Mouse (Mus musculus) urinary bladder, postnatal 25 days (tissue): ENCODE results near the gene Rnf121.

ENCODE experiments used
- DNase-seq: peaks from one replicate; pipeline ENCODE4 v3.0.0; 2022; ENCODE audit warnings: low spot score

Rnf121 gene

DNA sequence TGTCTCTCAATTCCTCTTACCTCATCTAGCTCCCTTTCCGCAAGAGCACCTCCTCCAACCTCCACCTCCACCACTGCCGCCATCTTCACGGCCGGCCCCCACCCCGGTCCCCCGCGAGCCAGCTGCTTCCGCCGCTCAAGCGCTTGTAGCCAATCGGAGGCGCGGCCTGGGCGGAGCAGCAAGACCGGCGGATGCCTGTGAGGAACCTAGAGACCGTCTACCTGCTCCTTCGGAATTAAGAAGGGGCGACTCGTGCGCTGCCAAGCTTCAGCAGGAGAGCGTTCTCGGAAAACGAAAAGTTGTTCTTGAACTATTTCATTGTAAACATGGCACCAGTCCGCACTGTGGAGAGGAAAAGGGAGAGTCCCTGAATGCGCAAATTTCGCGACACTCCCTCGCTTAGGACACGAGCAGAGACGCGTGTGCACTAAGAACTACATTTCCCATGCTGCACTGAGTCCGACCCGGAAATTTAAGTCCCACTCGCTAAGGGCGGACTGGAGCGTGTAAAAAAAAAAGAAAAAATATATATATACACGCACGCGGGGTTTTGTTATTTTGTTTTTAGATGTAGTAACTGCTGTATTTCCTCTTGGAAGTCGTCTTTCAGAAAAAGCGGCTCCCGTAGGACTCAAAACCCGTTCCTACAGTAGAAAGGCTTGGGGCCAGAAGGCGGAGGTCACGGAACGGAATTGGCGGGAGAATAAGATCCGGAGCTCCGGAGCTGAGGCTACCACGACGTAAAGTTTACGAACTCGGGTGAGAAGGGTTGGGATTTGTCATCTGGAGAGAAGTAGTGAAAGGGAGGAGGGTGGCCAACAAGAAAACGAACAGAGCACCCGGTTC, at the start of gene Rnf121, which contains the start of the genes Xndc1 and Xntrpc:
TSS of gene Rnf121 (minus strand) at position 424 of the 846 bp plus-strand sequence.
TSS of gene Xndc1 (plus strand) at position 466 of the 846 bp plus-strand sequence.
TSS of gene Xntrpc (plus strand) at position 668 of the 846 bp plus-strand sequence.
- DNase-seq: peak; percentile 86

DNA sequence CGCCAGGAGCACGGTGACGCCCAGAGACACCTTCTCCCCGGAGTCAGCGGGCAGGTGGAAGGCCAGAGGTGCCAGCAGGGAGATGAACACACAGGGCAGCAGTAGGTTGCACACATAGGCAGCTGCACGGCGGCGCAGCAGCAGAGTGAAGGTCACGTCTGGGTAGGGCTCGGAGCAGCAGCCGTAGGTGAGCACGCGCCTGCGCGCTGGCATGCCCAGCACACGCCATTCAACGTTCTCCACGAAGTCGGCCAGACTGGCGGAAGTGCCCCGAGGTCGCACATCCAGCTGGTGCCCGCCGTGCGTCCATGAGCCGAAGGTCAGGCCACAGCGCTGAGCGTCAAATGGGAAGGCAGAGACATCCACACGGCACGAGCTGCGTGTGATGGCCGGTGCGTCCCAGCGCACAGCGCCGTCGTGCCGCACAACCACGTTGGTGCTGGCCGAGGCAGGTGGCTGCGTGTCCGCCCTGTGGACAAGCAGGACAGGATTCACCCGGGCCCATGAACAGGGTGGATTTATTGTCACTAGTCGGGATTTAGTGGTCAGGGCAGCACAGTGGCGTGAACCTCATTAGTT, 48.0 kb upstream of the Rnf121 start:
- DNase-seq: no peak

DNA sequence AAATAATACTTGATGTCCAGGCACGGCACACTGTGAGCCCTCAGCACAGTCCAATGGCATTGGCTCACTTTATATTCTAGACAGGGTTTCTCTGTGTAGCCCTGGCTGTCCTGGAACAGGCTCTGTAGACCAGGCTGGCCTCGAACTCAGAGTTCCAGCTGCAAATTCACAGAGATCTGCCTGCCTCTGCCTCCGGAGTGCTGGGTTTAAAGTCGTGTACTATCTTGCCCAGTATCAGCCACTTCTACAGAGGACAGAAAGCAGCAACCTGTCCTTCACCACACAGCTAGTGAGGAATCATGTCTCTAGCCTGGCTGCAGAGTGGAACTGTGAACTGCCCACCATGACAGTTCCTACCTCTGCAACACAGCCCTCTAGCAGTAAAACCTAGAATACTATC, 44.5 kb upstream of the Rnf121 start:
- DNase-seq: no peak

DNA sequence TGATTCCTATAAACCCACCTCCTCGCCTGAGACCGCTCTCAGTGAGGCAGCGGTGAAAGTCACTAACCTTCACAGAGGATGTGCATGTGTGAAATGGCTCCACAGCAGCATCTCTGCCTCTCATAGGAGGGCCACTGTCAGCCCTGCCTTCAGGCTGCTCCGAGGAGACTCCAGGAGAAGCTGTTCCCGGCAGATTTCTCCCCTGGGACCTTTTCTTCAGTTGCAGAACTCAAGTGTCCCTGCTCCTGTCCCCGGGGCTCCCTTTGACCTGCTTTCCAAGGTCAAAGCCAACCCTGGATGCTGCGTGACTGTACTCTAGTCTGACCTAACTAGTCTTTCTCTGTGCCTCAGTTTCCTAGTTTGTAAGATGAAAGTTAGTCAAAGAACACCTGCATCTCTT, 43.9 kb upstream of the Rnf121 start, which contains the start of gene Art5:
TSS of gene Art5 (minus strand) at position 319 of the 400 bp plus-strand sequence.
- no peak for DNase-seq

DNA sequence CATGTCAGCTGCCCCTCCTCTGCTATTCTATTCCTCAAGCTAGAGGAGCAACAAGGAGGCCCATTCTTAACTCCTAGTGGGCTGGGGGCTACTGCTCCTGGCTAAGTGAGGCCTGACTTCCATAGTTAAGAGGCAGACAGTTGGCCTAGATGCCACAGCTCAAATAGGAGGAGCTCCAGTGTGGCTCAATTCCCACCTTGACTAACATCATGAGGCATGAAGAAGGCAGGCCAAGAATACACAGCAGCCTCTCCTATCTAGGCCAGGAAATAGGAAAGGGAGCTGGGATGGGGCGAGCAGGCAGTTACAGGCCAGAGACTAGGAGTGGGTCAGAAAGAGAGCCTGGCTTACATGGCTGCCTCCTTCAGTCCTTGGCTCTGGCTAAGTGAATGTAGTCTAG, 42.9 kb upstream of the Rnf121 start:
- no peak for DNase-seq

DNA sequence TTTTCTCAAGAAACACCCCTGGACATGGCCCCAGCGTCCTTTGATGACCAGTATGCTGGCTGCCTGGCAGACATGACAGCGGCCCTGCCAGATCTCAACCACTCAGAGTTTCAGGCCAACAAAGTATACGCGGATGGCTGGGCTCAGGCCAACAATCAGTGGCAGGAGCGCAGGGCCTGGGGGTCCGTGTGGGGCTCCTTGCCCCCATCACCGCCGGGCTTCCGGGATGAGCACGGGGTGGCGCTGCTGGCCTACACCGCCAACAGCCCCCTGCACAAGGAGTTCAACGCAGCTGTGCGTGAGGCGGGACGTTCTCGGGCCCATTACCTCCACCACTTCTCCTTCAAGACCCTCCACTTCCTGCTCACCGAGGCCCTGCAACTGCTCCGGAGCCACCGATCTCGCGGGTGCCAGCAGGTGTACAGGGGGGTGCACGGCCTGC, 41.5 kb upstream of the Rnf121 start:
- DNase-seq: no peak

DNA sequence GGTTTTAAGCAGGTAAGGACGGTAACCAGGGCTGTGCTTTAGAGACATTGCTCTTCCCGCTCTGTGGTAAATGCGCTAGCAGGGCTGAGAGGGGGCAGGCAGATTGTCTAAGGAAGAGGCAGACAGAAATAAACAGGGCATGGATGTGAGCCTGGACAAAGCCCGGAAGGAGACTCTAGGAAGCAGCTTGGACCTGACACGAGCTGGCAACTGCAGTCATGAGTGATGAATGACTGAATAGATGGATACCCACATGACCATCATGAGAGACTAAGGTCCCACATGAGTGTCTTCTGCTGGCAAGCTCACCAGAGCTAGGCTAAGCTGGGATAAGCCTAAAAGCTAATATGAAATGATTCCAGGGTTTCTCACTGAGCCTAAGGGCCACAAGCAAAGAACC, 38.9 kb upstream of the Rnf121 start:
- no peak for DNase-seq

DNA sequence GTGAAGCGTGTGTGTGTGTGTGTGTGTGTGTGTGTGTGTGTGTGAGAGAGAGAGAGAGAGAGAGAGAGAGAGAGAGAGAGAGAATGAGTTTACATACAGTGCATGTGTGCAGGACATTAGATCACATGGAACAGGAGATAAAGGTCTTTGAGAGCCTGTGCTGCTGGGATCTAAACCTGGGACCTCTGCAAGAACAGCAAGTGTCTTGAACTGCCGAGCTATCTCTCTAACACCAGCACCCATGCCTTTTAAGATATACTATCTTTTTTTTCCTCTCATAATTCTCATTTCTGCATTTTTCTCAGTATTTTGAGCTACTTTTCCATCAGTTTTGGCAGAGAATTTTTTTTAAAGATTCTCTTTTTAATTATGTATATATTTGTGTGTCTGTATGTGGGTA, 38.3 kb upstream of the Rnf121 start:
- DNase-seq: no peak

DNA sequence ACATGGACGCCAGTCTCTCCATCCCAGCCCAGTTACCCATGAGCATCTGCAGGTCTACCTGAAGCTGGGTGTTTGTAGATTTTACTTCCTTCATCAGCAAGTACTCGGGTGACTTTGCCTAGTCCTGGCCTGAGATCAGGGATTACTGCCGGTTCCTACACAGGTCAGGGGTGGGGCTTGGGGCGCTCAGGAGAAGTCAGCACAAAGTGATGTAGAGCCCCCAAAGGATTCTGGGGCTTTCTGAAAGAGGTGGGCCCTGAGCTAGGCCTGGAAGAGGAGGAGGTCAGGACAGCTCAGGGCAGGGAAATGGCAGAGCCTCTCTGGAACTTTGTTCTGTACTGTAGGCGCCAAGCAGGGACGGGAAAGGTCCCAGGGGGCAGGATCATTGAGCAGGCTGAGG, 37.4 kb upstream of the Rnf121 start:
- no peak for DNase-seq

DNA sequence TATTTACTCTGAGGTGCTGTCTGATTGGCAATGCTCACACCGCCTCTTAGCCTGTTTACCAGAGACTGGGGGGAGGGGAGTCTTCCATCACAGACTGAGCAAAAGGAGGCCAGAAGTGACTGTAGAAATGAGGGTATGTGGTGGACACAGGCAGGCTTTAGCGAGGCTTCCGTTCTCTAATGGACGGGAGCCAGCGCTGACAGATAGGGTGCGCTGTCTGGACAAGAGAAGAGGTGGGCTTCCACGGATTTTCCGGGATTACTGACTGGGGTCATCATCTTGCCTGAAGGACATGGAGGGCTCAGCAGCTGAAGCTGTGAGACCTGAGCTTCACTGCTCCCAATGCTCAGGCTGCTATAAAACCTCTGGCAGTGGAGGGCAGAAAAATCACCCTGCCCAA, 37.0 kb upstream of the Rnf121 start:
- no peak for DNase-seq

DNA sequence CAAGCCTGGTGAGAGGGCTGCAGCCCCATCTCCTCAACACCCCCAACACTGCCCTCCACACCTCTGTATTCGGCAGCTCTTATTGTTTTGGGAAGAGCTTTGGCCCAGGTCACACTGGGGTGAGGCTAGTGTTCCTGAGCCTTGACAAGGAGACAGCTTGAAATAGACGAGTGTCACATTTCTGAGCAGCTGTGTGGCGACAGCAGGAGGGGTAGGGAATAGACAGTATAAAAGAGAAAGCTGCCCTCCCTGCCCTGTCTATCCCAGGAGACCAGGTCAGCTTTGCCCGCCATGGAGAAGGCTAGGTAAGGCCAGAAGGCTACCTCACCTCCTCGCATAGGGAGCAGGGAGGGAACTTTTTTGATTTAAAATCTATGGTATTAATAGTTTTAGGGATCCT, 36.2 kb upstream of the Rnf121 start, which contains the start of gene Art1:
TSS of gene Art1 (plus strand) at position 257 of the 400 bp plus-strand sequence.
- DNase-seq: no peak

DNA sequence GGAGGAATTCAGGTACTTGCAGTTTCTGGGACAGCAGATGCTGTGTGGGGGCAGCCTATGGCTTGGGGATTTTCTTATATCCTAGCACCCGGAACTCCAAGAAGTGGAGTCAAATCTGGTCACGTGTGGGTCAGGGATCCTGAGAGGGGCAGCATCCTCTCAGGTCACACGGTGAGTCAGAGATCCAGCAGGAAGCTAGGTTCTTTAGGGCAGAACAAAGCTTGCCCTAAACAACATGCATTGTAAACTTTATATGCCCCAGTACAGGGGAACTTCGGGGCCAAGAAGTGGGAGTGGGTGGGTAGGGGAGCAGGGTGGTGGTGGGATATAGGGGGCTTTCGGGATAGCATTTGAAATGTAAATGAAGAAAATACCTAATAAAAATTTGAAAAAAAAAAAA, 35.6 kb upstream of the Rnf121 start:
- DNase-seq: no peak

DNA sequence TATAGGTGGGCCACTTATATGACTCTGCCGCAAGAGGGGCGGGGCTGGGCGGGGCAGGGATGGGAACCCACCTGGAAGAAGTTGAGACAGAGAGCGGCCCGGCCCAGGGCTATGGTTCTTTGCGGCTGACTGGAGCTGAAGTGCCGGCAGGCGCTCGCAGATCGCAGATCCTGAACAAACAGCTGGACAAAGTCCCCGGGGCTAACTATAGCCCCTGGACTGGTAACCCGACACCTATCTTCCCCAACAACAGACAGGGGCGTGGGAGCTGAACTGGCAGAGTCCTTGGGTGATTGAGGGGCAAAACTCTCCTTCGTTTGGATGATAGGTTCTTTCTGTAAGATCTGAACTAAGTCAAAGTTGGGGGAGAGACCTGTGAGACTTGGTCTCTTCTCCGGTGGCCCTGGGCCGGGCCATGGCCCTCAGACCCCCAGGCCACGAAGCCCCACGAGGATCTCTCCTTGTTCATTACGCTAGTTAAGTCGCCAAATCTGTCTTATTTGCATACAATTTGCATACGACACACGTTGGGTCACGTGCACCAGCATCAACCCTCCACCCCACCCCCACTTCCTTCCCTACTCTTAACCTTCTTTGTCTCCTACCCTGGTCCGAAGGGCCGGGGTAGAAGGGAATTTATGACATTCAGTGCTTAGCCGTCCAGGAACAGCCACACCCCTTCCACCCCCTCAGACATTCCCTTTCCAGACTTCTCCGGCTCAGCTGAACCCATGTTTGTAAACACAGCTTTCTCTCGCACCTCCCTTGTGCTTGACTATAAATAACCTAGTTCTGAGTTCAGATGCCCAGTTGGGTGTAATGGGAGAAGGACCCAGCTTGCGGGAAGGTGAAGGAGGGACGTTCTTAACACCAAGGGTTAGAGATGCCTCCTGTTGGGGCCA, 34.7 kb upstream of the Rnf121 start:
- no peak for DNase-seq

DNA sequence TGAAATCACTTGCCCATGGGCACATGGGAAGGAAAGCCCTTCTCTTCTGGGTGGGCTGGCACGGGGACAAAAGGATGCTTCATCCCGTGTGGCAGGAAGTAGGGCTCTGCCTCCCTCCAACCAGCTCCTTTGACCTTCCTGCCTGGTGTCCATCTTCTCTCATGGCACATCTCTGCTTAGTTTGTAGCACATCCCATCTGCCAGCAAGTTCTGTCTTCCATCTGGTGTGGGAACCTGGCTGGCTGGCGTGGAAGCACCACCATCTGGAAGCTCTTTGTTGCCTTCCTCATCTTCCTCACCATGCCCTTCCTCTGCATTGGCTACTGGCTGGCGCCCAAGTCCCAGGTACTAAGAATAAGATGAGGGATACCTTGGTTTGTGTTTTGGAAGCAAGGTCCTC, 22.1 kb upstream of the Rnf121 start:
- DNase-seq: no peak

DNA sequence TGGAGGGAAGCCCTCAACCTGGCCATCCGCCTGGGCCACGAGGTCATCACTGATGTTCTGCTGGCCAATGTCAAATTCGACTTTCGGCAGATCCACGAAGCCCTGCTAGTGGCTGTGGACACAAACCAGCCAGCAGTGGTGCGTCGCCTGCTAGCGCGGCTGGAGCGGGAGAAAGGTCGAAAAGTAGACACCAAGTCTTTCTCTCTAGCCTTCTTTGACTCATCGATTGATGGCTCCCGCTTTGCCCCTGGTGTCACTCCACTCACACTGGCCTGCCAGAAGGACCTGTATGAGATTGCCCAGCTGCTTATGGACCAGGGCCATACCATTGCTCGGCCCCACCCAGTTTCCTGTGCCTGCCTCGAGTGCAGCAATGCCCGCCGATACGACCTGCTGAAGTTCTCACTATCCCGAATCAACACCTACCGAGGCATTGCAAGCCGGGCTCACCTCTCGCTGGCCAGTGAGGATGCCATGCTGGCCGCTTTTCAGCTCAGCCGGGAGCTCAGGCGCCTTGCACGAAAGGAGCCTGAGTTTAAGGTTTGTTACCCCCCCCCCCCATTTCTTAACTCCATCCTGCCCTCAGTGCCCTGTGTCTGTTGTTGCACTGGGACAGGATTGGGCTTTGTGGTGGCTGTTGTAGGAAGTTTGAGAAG, 18.9 kb upstream of the Rnf121 start:
- no peak for DNase-seq

DNA sequence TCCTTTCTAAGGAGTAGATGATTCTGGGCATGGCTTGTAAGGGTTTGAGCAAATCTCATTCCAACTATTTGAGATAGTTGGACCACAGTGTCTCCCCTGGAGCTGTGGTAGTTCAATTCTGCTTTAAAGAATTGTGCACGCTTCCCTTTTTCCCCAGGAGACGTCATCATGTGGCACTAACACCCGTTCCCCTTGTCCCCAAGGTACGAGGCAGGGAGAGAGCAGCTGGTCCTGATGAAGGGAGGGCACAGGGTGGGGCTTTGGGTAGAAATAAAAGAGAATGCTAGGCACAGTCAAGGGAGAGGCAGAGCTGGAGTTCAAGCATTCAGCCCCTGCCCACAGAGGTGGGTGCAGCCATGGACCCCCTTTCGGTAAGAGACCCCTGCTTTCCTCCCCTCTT, 17.5 kb upstream of the Rnf121 start, which contains the start of gene Trpc2:
TSS of gene Trpc2 (plus strand) at position 301 of the 400 bp plus-strand sequence.
- no peak for DNase-seq

DNA sequence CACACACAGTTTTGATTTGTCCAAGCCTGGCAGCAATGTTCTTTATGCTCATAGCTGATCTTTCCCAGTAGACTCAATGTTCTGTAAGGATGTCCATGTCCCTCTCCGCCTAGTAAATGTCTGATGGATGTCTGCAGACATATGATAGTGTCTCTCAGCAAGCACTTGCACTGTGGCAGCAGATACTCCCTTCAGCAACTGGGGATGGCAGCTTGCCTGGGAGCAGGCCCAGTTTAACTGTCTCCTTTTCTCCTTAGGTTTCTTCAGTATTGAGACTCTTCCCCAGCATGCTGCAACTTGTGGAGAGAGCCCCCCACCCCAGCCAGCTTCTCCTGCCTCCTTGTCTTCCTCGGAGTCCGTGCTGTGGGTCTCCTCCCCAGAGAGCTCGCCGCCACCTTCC, 16.5 kb upstream of the Rnf121 start:
- DNase-seq: no peak

DNA sequence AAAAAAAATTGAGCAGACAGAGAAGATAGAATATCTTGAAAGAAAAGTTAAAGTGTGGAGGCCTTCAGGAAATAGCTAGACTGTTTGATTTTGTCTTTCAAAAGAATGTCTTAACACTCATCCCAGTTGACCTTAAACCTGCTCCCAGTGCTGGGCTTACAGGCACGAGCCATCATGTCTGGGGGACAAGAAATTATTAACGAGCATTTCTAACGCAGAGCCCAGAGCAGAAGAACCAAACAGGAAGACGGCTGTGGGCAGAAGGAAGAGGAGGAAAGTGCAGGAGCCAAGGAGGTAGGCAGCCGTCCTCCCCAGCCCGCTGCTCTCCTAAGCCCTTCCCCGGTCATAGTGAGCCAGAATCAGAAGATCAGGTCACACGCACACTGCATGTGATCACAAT, 15.0 kb upstream of the Rnf121 start:
- DNase-seq: no peak

DNA sequence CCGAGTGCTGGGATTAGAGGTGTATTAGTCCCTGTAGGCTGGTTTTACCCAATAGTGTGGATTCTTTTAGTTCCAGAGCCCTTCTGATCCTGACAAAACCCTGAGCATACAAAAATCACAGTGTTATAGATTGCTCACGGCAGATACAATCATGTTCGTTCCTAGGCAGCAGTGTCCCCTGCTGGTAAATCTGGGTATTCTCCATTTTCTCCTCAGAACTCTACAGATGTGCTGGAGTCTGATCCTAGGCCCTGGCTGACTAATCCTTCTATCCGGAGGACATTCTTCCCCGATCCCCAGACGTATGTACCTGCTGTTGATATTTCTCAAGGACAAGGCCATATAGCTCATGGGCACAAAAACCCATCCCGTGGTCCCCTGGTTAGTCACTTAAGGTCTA, 13.2 kb upstream of the Rnf121 start:
- DNase-seq: no peak

DNA sequence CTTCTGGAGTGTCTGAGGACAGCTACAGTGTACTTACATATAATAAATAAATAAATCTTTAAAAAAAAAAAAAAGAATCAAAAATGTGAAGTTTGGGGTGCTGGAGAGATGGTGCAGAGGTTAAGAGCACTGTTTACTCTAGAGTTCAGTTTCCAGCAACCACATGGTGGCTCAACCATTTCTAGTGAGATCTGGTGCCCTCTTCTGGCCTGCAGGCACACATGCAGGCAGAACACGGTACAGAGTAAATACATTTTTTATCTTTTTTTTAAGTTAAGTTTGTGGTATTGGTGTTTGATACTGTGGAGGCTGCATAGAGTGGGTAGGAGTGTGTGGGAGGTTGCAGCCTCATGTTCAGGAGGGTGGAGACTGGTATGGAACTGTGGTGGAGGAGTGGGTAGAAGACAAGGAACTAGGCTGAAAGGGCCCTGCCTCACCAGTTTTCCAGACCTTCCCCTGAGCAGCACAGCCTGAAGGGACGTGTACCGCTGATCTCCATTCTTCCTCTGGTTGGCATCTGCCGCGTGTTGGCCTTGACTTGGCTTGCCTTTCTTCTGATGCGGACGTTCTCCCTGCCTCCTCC, 11.5 kb upstream of the Rnf121 start:
- DNase-seq: no peak

DNA sequence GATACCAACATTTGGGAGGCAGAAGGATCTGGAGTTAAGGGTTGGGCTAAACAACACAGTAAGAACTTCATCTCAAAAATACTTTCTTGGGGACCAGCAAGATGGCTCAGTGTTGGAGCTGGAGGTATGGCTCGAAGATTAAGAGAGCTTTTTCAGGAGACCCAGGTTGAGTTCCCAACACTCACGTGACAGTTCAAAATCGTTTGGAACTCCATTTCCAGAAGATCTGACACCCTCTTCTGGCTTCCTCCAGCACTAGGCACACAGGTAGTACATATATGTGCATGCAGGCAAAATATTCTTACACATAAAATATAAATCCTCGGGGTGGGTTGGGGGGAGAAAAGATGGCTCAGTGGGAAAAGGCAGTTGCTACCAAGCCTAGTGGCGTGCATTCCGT, 1.1 kb upstream of the Rnf121 start:
- no peak for DNase-seq
